Mouse (Mus musculus) MEL (cell line): ENCODE data around the gene Hs6st3.

Experiments
- BHLHE40 ChIP-seq: IDR thresholded peaks from 2 replicates; pipeline ENCODE4 v1.6.1; 2012; ENCODE audit warnings: low read depth, mild to moderate bottlenecking, inconsistent platforms, low read length, improper control_type of control experiment, borderline replicate concordance
- CTCF ChIP-seq, 3 experiments: IDR thresholded peaks in 2 of 3; conservative IDR thresholded peaks in 1 of 3; 2 replicates each; pipeline ENCODE4 v1.5.1; 2011 to 2012; ENCODE audit warnings: low read length in 3 of 3, low read depth in 2 of 3, mild to moderate bottlenecking in 2 of 3, improper control_type of control experiment in 1 of 3, inconsistent platforms in 1 of 3, mixed read lengths in 1 of 3, moderate library complexity in 1 of 3; ENCODE audit not compliant: control insufficient read depth in 1 of 3, insufficient read depth in 1 of 3, poor library complexity in 1 of 3, severe bottlenecking in 1 of 3
- ELF1 ChIP-seq: IDR thresholded peaks from 2 replicates; pipeline ENCODE4 v1.6.1; 2014; ENCODE audit warnings: low read depth, mild to moderate bottlenecking, inconsistent platforms, low read length, improper control_type of control experiment, moderate library complexity
- MAFK ChIP-seq: IDR thresholded peaks from 2 replicates; pipeline ENCODE4 v1.6.1; 2011; ENCODE audit warnings: low read depth, mild to moderate bottlenecking, low read length, improper control_type of control experiment, borderline replicate concordance
- MYC ChIP-seq: IDR thresholded peaks from 2 replicates; pipeline ENCODE4 v1.6.1; 2011; ENCODE audit warnings: low read depth, mild to moderate bottlenecking, low read length, improper control_type of control experiment, moderate library complexity
- NRF1 ChIP-seq: IDR thresholded peaks from 2 replicates; pipeline ENCODE4 v1.6.1; 2014; ENCODE audit warnings: low read depth, mild to moderate bottlenecking, inconsistent platforms, low read length, improper control_type of control experiment, moderate library complexity; ENCODE audit not compliant: poor library complexity, insufficient read depth, severe bottlenecking
- POLR2A ChIP-seq, 2 experiments: IDR thresholded peaks; 2 replicates each; pipeline ENCODE4 v1.6.1; 2011 to 2012; ENCODE audit warnings: low read length in 2 of 2, mild to moderate bottlenecking in 2 of 2, control low read depth in 1 of 2, improper control_type of control experiment in 1 of 2, low read depth in 1 of 2, moderate library complexity in 1 of 2; ENCODE audit not compliant: control insufficient read depth in 1 of 2, insufficient read depth in 1 of 2, poor library complexity in 1 of 2
- USF1 ChIP-seq: IDR thresholded peaks from 2 replicates; pipeline ENCODE4 v1.6.1; 2014; ENCODE audit warnings: low read depth, mild to moderate bottlenecking, inconsistent platforms, low read length, improper control_type of control experiment, moderate library complexity
- ZNF384 ChIP-seq: IDR thresholded peaks from 2 replicates; pipeline ENCODE4 v1.6.1; 2012; ENCODE audit warnings: low read depth, mild to moderate bottlenecking, inconsistent platforms, low read length, improper control_type of control experiment

DNA sequence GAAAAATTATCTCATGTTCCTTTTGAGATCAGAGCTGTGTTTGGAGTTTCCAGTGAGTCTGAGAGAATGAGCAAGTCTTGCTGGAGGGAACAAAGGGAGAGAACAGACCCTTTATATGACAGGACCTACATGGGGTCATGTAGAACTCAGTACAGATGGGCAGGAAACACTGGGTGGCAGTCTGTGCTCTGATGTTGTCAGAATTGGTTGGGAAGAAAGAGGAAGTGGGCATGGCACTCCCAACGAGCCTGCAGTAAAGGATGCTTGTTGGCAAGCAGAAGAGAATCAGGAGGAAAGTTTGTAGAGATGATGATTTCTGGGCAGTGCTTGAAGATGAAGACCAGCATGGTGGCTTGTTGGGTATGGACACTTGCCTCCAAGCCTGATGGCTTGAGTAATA, 151.5 kb downstream of the Hs6st3 start:
- TF ChIP-seq CTCF (IDR thresholded peaks at IDR 0.05 in 2 of 3, conservative IDR thresholded peaks at IDR 0.05 in 1 of 3; ENCODE audit: control insufficient read depth in 1 of 3, insufficient read depth in 1 of 3, low read depth in 2 of 3, low read length in 3 of 3, poor library complexity in 1 of 3, severe bottlenecking in 1 of 3) (no peak), USF1 (no peak), MYC (no peak), ZNF384 (no peak), ELF1 (no peak), MAFK (no peak), BHLHE40 (no peak), POLR2A (IDR thresholded peaks at IDR 0.05; ENCODE audit: control insufficient read depth in 1 of 2, insufficient read depth in 1 of 2, low read depth in 1 of 2, low read length in 2 of 2, poor library complexity in 1 of 2) (no peak), NRF1 (no peak)
